9 mouse cellular contexts compared by ENCODE assay signal in the genomic region with DNA sequence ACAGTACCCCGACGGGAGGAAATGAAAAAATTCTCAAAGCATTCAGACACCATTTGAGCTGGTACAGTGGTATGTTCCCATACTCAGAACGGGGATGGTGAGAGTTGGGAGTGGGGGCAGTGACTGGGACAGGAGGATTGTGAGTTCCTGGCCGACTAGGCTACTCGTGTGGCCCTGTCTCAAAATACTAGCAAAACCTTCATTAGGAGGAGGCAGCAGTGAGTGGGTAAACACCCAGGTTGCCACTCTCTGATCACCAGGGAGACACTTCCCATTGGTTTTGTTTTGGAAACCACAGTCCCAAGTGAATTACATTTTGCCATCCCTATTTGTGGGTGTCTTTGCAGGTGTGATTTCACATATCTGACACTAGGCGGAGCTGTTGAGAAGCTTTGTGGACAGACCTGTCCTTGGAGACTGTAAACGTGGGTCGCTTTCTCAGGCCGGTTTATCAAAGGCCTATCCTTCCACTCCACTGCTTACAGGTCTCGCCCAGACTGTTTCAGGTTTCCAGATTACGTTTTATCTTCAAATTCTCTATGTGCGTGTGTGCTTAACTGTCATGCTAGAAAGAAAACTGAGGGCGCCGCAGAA. TPM values are rescaled to one million over a fixed set of nuclear protein-coding genes. Genes with fewer than 3 reads are reported as not detected.
DNase-seq lines count a peak whose midpoint lies in the region; ATAC-seq and TF ChIP-seq lines count a peak whose summit lies in the region.
"Had no signal": no experiment of that assay in that cellular context is flagged by ENCODE, and none has a peak within 500 bp of the region (broad histone marks: within the 10 kb centered on the region; RNA-seq: fewer than 3 reads in every experiment).

No protein-coding gene starts in this region.

- no peak overlapping the region for H3K9ac ChIP-seq in midbrain, embryonic 15.5 days
- H3K9ac ChIP-seq: embryonic facial prominence, embryonic 12.5 days had no signal

- TF ChIP-seq POLR2A in cortical plate, adult 2 months (IDR thresholded peaks at IDR 0.05; ENCODE audit: extremely low read depth, insufficient read depth, low read length), result no peak

- no peak for ATAC-seq in midbrain, embryonic 15.5 days (replicated peaks)

- DNase-seq in midbrain, embryonic 10.5 days (ENCODE audit: low spot score), result peak; percentile 45
- DNase-seq in ZHBTc4 (ENCODE audit: low read depth, low spot score), result peak; percentile 87
- peak; percentile 40 to 47 for DNase-seq in heart, postnatal 36 days
- DNase-seq in large intestine, adult 2 months (ENCODE audit: low read depth, low spot score), result peak; percentile 60
- peak; percentile 68 for DNase-seq in naive thymus-derived CD4-positive, alpha-beta T cell, adult 2 months (ENCODE audit: low read depth)
- DNase-seq in gastrocnemius, postnatal 4 days (ENCODE audit: low spot score in 2 of 2), result no peak

- 51% methylated on average over 14 of the region's 14 CpGs for WGBS in midbrain, embryonic 10.5 days
- 52% methylated on average over 14 of the region's 14 CpGs for WGBS in midbrain, embryonic 15.5 days
- 45% methylated on average over 14 of the region's 14 CpGs for WGBS in large intestine, adult 2 months

- H3K36me3 ChIP-seq in midbrain, embryonic 10.5 days, result no peaks in the 10 kb centered on the region
- no peaks in the 10 kb centered on the region for H3K36me3 ChIP-seq in midbrain, embryonic 15.5 days (replicated peaks)
- H3K36me3 ChIP-seq: embryonic facial prominence, embryonic 12.5 days had no signal

- intact Hi-C loops in heart, postnatal 36 days (cut with DNase I), result loop anchor here (2.0 to 5.0 kb wide), 4 partner anchors 125 to 334 kb away; no protein-coding TSS in a partner anchor

- TF ChIP-seq CTCF in cortical plate, adult 2 months (IDR thresholded peaks at IDR 0.05; ENCODE audit: extremely low read depth, insufficient read depth, low read length), result peak; percentile 79

- H3K4me2 ChIP-seq in midbrain, embryonic 15.5 days, result no peak overlapping the region
- H3K4me2 ChIP-seq: embryonic facial prominence, embryonic 12.5 days had no signal

- no peaks in the 10 kb centered on the region for H3K9me3 ChIP-seq in midbrain, embryonic 10.5 days (replicated peaks)
- H3K9me3 ChIP-seq in midbrain, embryonic 15.5 days, result no peaks in the 10 kb centered on the region
- H3K9me3 ChIP-seq: embryonic facial prominence, embryonic 12.5 days had no signal

- no peak overlapping the region for H3K4me3 ChIP-seq in midbrain, embryonic 10.5 days
- H3K4me3 ChIP-seq in midbrain, embryonic 15.5 days, result no peak overlapping the region
- no peak overlapping the region for H3K4me3 ChIP-seq in cortical plate, adult 2 months (ENCODE audit: insufficient read depth, low read length)
- H3K4me3 ChIP-seq: embryonic facial prominence, embryonic 12.5 days had no signal

- H3K27ac ChIP-seq in midbrain, embryonic 10.5 days (replicated peaks), result no peak overlapping the region
- no peak overlapping the region for H3K27ac ChIP-seq in midbrain, embryonic 15.5 days
- no peak overlapping the region for H3K27ac ChIP-seq in cortical plate, adult 2 months (ENCODE audit: insufficient read depth, low read length)
- H3K27ac ChIP-seq: embryonic facial prominence, embryonic 12.5 days had no signal

- H3K4me1 ChIP-seq in midbrain, embryonic 10.5 days, result no peaks in the 10 kb centered on the region
- no peaks in the 10 kb centered on the region for H3K4me1 ChIP-seq in midbrain, embryonic 15.5 days
- peaks cover 1% of the 10 kb centered on the region; the same call in 1 of the 2 replicates for H3K4me1 ChIP-seq in cortical plate, adult 2 months (ENCODE audit: control insufficient read depth, insufficient read depth, low read length)
- H3K4me1 ChIP-seq: embryonic facial prominence, embryonic 12.5 days had no signal

- no peaks in the 10 kb centered on the region for H3K27me3 ChIP-seq in midbrain, embryonic 10.5 days (ENCODE audit: low read depth, poor library complexity, severe bottlenecking)
- H3K27me3 ChIP-seq in midbrain, embryonic 15.5 days (replicated peaks), result no peaks in the 10 kb centered on the region
- H3K27me3 ChIP-seq: embryonic facial prominence, embryonic 12.5 days had no signal

RNA-seq across cellular contexts. Expression of a gene that starts 18.9 kb away (rescaled TPM):
- 0.16 TPM in 1 of 2 replicates, not detected in the other for polyA plus RNA-seq in midbrain, embryonic 10.5 days (2016; fragmentation: Nextera tagmentation; extraction: Ambion mirVana)
- 0.19 and 0.34 TPM in 2 replicates for polyA plus RNA-seq in midbrain, embryonic 15.5 days (2015; fragmentation: Nextera tagmentation; extraction: Ambion mirVana)
- 0.53 and 0.75 TPM in 2 replicates for polyA plus RNA-seq in cortical plate, adult 2 months (2012; rRNA removed)
- total RNA-seq in heart, postnatal 36 days (2021), result 1 to 10 TPM; 2.0 to 4.0 TPM
- polyA plus RNA-seq in large intestine, adult 2 months (2012; rRNA removed), result 2.1 and 3.1 TPM in 2 replicates
- total RNA-seq in gastrocnemius, postnatal 4 days (2021), result under 1 TPM; 0.32 to 0.36 TPM

Comparison
In these comparisons a context has a peak if more than half of its experiments do, and no peak if none do; other contexts are left out.
1. DNase-seq: peak in midbrain, embryonic 10.5 days (single experiment), ZHBTc4 (single experiment), heart, postnatal 36 days (2 of 2), large intestine, adult 2 months (single experiment) and naive thymus-derived CD4-positive, alpha-beta T cell, adult 2 months (single experiment); none in gastrocnemius, postnatal 4 days (0 of 2).